Mouse (Mus musculus): ENCODE measurements at regions not wholly inside any gene's neighbourhood (a gene's known extent, or its start where the extent isn't known, plus 50 kb on each side); places are given as distances from the start of the nearest gene placed in this dataset.

DNA sequence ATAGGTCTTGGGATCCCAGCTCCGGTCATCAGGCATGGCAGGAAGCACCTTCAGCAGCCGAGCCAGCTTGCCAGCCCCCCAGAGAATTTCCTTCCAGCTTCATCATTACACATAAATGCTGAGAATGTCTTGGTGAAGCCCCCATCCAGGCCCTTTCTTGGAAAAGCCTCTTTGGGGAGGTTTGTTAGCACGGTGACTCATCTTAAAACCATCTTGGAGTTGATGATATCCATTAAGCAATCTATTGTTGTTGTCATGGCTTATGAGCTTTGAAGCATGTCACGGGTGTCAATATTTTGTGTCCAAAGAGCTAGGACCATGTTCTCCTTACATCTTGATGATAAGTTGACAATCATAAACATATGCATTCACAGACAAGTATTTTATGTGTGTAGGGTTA is 55.5 kb upstream of the Pkdcc start:
- WGBS, result 92% methylated on average over 4 of the region's 4 CpGs
- Histone ChIP-seq H3K36me3 (replicated peaks) (no peaks in the 10 kb centered on the region), H3K27ac (no peak overlapping the region), H3K4me2 (no peak overlapping the region), H3K4me1 (peaks cover 7% of the 10 kb centered on the region; the same call in 1 of the 2 replicates), H3K4me3 (replicated peaks) (no peak overlapping the region), H3K27me3 (no peaks in the 10 kb centered on the region; the same call in 1 of the 2 replicates), H3K9me3 (no peaks in the 10 kb centered on the region), H3K9ac (no peak overlapping the region)
- no peak for ATAC-seq (ENCODE audit: low FRiP score)

DNA sequence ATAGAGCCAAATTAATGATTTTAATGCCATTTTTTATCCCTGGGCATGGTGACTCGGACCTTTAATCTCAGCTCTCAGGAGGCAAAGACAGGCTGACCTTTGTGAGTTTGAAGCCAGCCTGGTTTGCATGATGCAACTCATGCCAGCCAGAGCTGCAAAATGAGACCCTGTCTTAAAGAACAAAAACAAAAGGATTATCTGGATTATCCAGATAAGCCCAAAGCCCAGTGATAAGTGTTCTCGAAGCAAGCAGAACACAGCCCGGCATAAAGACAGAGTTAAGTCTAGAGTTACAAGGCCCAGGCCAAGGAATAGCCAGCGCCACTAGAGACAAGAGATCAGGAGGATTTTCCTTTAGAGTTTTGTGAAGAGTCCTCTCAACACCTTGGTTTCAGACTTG is 54.8 kb upstream of the Pkdcc start:
- Histone ChIP-seq H3K4me3 (replicated peaks) (no peak overlapping the region), H3K27me3 (peaks cover 2% of the 10 kb centered on the region), H3K27ac (no peak overlapping the region), H3K4me1 (peaks cover 10% of the 10 kb centered on the region; the same call in 1 of the 2 replicates), H3K9me3 (no peaks in the 10 kb centered on the region), H3K4me2 (no peak overlapping the region), H3K9ac (no peak overlapping the region), H3K36me3 (replicated peaks) (no peaks in the 10 kb centered on the region)
- 51% methylated on average over 4 of the region's 4 CpGs for WGBS
- ATAC-seq (ENCODE audit: low FRiP score), result no peak

DNA sequence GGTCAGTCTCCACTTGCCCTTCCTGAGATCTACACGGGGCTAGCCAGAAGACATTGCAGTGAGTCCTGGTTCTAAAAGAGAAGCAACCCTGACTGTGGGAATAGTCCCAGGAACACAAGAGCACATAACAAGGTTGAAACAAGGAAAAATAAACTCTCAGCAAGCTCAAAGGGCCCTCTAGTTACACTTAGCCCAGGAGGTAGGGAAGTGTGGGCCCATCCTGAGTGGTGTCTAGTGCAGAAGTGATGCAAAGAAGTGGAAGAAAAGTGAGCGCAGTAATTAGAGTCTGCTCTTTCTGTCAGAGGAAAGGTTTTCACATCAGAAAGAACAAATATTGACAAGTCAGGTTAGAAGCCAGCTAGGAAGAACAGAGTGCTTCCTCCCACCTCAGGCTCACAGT is 53.4 kb upstream of the Pkdcc start:
- H3K27me3 ChIP-seq, result peaks cover 9% of the 10 kb centered on the region
- no peak overlapping the region for H3K27ac ChIP-seq
- WGBS, result 82% methylated on average over 2 of the region's 2 CpGs
- peaks cover 16% of the 10 kb centered on the region for H3K4me1 ChIP-seq
- H3K9me3 ChIP-seq, result no peaks in the 10 kb centered on the region
- H3K4me3 ChIP-seq (replicated peaks), result no peak overlapping the region
- no peak overlapping the region for H3K9ac ChIP-seq
- H3K36me3 ChIP-seq (replicated peaks), result no peaks in the 10 kb centered on the region
- H3K4me2 ChIP-seq, result no peak overlapping the region
- ATAC-seq (ENCODE audit: low FRiP score), result no peak

DNA sequence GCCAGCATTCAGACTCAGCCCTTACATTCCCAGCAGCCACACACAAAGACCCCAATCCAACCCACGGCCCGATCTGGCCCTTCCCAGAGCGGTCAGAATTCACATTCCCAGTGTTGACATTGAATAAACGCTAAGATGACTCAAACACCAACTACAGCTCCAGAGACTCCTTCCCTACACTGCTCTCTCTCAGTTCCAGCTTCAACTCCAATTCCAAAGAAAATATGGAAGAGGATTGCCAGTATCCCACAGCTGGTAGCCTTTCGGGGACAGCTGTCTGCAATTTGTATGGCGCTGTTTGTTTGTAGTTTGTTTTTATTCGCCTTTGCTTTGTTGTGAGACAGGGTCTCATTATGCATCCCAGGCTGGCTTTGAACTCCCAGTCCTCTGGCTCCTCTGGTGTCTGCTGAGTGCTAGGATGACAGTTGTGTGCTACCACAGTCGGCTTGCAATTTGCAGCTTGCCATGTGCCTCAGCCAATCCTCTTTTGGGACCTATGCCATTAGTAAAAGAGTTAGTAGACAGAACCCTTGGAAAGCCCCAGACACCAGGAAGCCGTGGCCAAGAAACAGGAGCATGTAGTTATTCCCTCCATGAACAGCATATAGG is 51.0 kb upstream of the Pkdcc start:
- ATAC-seq (ENCODE audit: low FRiP score), result no peak
- H3K9ac ChIP-seq, result no peak overlapping the region
- no peaks in the 10 kb centered on the region for H3K9me3 ChIP-seq
- no peak overlapping the region for H3K4me2 ChIP-seq
- no peak overlapping the region for H3K27ac ChIP-seq
- peaks cover 22% of the 10 kb centered on the region for H3K4me1 ChIP-seq
- no peaks in the 10 kb centered on the region for H3K36me3 ChIP-seq (replicated peaks)
- peaks cover 9% of the 10 kb centered on the region for H3K27me3 ChIP-seq
- H3K4me3 ChIP-seq (replicated peaks), result no peak overlapping the region
- WGBS, result 54% methylated on average over 9 of the region's 9 CpGs

DNA sequence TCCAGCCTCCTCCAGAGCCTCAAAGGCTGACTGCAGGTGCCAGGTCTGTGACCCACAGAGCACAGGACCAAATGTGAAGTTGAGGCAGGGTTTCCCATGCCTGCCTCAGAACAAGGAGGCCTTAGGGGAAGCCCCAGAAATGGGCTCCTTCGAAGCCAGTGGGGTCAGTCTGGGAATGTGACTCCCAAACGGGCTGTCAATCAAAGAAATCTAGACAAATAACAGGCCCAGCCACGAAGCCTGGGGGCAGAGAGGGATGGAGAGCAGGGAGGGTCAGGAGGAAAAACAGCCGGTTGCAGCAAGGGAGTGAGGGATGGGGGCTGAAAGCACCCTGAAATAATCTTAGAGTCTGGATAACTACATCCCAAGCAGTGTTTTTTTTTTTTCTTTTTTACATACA is 50.4 kb upstream of the Pkdcc start:
- 20% methylated on average over 4 of the region's 4 CpGs for WGBS
- H3K36me3 ChIP-seq (replicated peaks), result no peaks in the 10 kb centered on the region
- H3K4me1 ChIP-seq, result peaks cover 22% of the 10 kb centered on the region
- no peak for ATAC-seq (ENCODE audit: low FRiP score)
- no peak overlapping the region for H3K4me2 ChIP-seq
- H3K9ac ChIP-seq, result no peak overlapping the region
- H3K9me3 ChIP-seq, result no peaks in the 10 kb centered on the region
- peaks cover 9% of the 10 kb centered on the region for H3K27me3 ChIP-seq
- H3K4me3 ChIP-seq (replicated peaks), result no peak overlapping the region
- H3K27ac ChIP-seq, result no peak overlapping the region

DNA sequence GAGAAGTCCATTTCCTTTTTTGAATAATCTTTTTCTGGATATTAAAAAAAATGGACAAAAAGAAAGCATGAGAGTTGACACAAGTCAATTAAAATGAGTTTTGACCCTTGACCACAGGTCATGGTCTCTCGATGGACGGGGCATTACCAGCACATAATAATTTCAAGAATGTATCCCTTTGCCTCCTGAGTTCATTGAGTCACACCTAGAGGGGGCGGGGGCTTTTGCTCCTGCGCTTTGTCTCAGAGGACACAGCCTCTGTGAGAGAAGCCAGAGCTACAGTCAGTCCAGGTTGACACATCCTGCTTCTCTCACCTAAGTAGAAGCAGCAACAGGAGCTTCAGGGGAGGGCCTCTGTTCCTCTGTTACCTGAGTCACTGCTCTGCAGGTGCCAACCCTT is 50.0 kb upstream of the Pkdcc start:
- ATAC-seq (ENCODE audit: low FRiP score), result no peak
- 71% methylated on average over 4 of the region's 4 CpGs for WGBS
- no peak overlapping the region for H3K27ac ChIP-seq
- peaks cover 9% of the 10 kb centered on the region for H3K27me3 ChIP-seq
- no peak overlapping the region for H3K9ac ChIP-seq
- H3K4me3 ChIP-seq (replicated peaks), result no peak overlapping the region
- no peaks in the 10 kb centered on the region for H3K36me3 ChIP-seq (replicated peaks)
- H3K9me3 ChIP-seq, result no peaks in the 10 kb centered on the region
- peaks cover 22% of the 10 kb centered on the region for H3K4me1 ChIP-seq
- no peak overlapping the region for H3K4me2 ChIP-seq

All from forebrain, embryonic 12.5 days (tissue).